Mouse (Mus musculus) layer of hippocampus, postnatal 14 days (tissue): ENCODE data around the gene Otogl. TPM values are rescaled to one million over a fixed set of nuclear protein-coding genes. Genes with fewer than 3 reads are reported as not detected.

ENCODE experiments used
- total RNA-seq, 2 experiments: library from RNA; stranded (reverse); gene quantifications; 2 replicates each; pipeline ENCODE4 v1.2.3; 2021

The Otogl gene
- total RNA-seq, 2 experiments from 2014 or later, result 0.91 to 1.1 TPM

Other genes starting within 250 kb of the Otogl start
- under 1 TPM; 0.23 to 0.24 TPM for gene Ptprq, start 192.1 kb downstream of the Otogl start, total RNA-seq